Mouse (Mus musculus) neural tube, embryonic 13.5 days (tissue): Measurements from ENCODE around the gene Eri3. TPM values are rescaled to one million over a fixed set of nuclear protein-coding genes. Genes with fewer than 3 reads are reported as not detected.

Experiments used
- ATAC-seq: fragments of 200-750 bp; cut with Nextera tagmentation; 2 replicates; pipeline ENCODE4 v1.8.0; 2017; ENCODE audit warnings: low read depth, mild to moderate bottlenecking, moderate TSS enrichment, moderate library complexity
- H3K27ac ChIP-seq: fragments of 300-500 bp; sonication (generic); replicated peaks from 2 replicates; pipeline ENCODE4 v1.5.1; 2015; ENCODE audit warnings: moderate library complexity, mild to moderate bottlenecking, inconsistent platforms
- H3K27me3 ChIP-seq: fragments of 300-500 bp; sonication (generic); 2 replicates; pipeline ENCODE4 v1.6.1; 2015; ENCODE audit warnings: mild to moderate bottlenecking, inconsistent platforms
- H3K36me3 ChIP-seq: fragments of 300-500 bp; sonication (generic); 2 replicates; pipeline ENCODE4 v1.6.1; 2015; ENCODE audit warnings: mild to moderate bottlenecking, inconsistent platforms
- H3K4me1 ChIP-seq: fragments of 300-500 bp; sonication (generic); replicated peaks from 2 replicates; pipeline ENCODE4 v1.6.1; 2015; ENCODE audit warnings: inconsistent platforms
- H3K4me2 ChIP-seq: fragments of 300-500 bp; sonication (generic); 2 replicates; pipeline ENCODE4 v1.6.1; 2015; ENCODE audit warnings: inconsistent platforms, mild to moderate bottlenecking, moderate library complexity
- H3K4me3 ChIP-seq: fragments of 300-500 bp; sonication (generic); 2 replicates; pipeline ENCODE4 v1.5.1; 2015; ENCODE audit warnings: mild to moderate bottlenecking, inconsistent platforms
- H3K9ac ChIP-seq: fragments of 300-500 bp; sonication (generic); 2 replicates; pipeline ENCODE4 v1.6.1; 2015; ENCODE audit warnings: moderate library complexity, mild to moderate bottlenecking, inconsistent platforms
- H3K9me3 ChIP-seq: fragments of 300-500 bp; sonication (generic); 2 replicates; pipeline ENCODE4 v1.6.1; 2016; ENCODE audit warnings: inconsistent platforms
- WGBS: fragments of 180-500 bp; shearing (Covaris S2); methylation state at CpG from one replicate; pipeline ENCODE4 v1.1.7; 2015; 5-methylcytosine and 5-hydroxymethylcytosine counted together
- polyA plus RNA-seq: library from polyadenylated mRNA; unstranded; fragments of >200 nt; fragmentation: Nextera tagmentation; extraction: Ambion mirVana; gene quantifications from 2 replicates; pipeline ENCODE4 v1.2.1, GENCODE M21; 2015

Eri3 gene
- polyA plus RNA-seq, 1 experiment from 2014 or later = 179 TPM

GRCm38 (mm10) chr4:117652727-117653126 is 102.6 kb downstream of the Eri3 start:
- H3K27ac ChIP-seq = no peak overlapping the region
- WGBS = 55% methylated on average over 5 of the region's 5 CpGs

GRCm38 (mm10) chr4:117654016-117654702 is 104.0 kb downstream of the Eri3 start:
- no peak for ATAC-seq

More at GRCm38 (mm10) chr4:117652727-117653126, 102.6 kb downstream of the Eri3 start:
- H3K4me1 ChIP-seq = peaks cover 62% of the 10 kb centered on the region
- no peaks in the 10 kb centered on the region; the same call in 1 of the 2 replicates for H3K27me3 ChIP-seq
- no peaks in the 10 kb centered on the region for H3K9me3 ChIP-seq
- H3K4me3 ChIP-seq = no peak overlapping the region
- H3K9ac ChIP-seq = no peak overlapping the region
- no peak for ATAC-seq
- no peak overlapping the region for H3K4me2 ChIP-seq
- no peaks in the 10 kb centered on the region for H3K36me3 ChIP-seq

DNA sequence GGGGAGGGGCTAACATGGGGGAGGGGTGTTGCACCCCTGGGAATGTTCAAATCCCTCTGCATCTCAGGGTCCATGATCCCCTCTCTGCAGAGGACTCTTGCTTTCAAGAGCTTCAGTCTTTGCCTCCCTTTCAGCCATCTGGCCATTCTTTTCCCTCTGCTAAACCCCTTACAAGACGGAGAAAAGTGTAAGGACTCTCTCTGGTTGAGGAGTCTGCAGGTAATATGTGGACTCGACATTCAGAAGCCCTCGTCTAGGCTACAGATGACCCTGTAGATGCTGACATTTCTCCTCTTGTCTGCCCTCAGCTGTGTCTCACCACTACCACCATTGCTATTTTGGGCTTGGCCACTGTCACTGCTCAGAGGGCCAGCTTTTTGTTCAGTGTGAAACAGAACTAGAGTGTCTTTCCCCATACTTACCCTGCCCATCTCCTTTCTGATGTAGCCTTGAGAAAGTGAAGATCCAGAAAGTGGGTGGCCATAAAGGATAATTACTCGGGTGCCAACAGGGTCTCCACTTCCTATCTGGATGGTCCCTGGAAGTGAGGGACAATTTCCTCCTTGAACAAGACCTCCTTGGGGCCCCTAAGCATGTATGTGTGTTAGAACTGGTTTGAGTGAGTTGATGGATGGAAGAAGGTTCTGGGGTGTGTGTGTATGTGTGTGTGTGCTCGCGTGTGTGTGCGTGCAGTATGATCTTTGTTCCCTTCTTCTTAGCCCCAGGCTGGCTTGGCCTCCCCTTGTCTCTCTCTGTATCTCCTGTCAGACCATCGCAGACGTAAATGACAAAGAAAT is 104.7 kb downstream of the Eri3 start:
- ATAC-seq = no peak
- Histone ChIP-seq H3K9me3 (no peaks in the 10 kb centered on the region), H3K36me3 (no peaks in the 10 kb centered on the region)

More at GRCm38 (mm10) chr4:117654016-117654702, 104.0 kb downstream of the Eri3 start:
- Histone ChIP-seq H3K4me2 (no peak overlapping the region), H3K36me3 (no peaks in the 10 kb centered on the region), H3K9me3 (no peaks in the 10 kb centered on the region), H3K27ac (peak overlapping the region; percentile 18; the same call in 1 of the 2 replicates), H3K27me3 (no peaks in the 10 kb centered on the region; the same call in 1 of the 2 replicates), H3K4me1 (peaks cover 62% of the 10 kb centered on the region), H3K4me3 (no peak overlapping the region), H3K9ac (no peak overlapping the region)
- WGBS = 17% methylated on average over 10 of the region's 10 CpGs

DNA sequence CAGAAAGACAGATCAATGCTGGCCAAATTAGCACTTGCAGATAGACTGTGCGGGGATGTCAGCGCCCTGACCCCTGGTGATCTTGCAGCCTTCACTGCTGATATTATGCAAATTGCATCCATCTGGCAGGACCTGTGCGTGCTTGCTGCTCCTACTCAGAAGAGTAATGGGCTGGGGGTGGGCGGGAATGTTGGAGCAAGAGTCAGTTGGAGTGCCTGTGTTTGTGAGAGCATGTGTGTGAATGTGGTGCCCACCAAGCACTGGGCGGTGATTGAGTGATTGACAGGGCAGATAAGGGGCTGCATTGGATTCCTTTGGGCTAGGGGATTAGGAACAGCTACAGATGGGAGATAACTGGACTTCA is 105.3 kb downstream of the Eri3 start:
- no peak overlapping the region for H3K4me2 ChIP-seq
- 53% methylated on average over 5 of the region's 5 CpGs for WGBS
- no peaks in the 10 kb centered on the region for H3K36me3 ChIP-seq
- H3K9me3 ChIP-seq = no peaks in the 10 kb centered on the region
- no peak overlapping the region for H3K4me3 ChIP-seq
- H3K27me3 ChIP-seq = no peaks in the 10 kb centered on the region; the same call in 1 of the 2 replicates
- H3K4me1 ChIP-seq = peaks cover 68% of the 10 kb centered on the region
- no peak overlapping the region for H3K27ac ChIP-seq
- no peak overlapping the region for H3K9ac ChIP-seq
- ATAC-seq = no peak

More for the DNA sequence above, 104.7 kb downstream of the Eri3 start:
- Histone ChIP-seq H3K4me3 (no peak overlapping the region), H3K4me1 (peaks cover 68% of the 10 kb centered on the region), H3K9ac (no peak overlapping the region), H3K27me3 (no peaks in the 10 kb centered on the region; the same call in 1 of the 2 replicates), H3K4me2 (no peak overlapping the region), H3K27ac (peak overlapping the region; percentile 18; the same call in 1 of the 2 replicates)
- WGBS = 61% methylated on average over 9 of the region's 9 CpGs

- H3K4me2 ChIP-seq = no peak overlapping the region
- H3K9ac ChIP-seq = no peak overlapping the region
- H3K4me3 ChIP-seq = no peak overlapping the region
- peak overlapping the region; percentile 38; the same call in 1 of the 2 replicates for H3K27ac ChIP-seq
- no peaks in the 10 kb centered on the region for H3K36me3 ChIP-seq
- H3K27me3 ChIP-seq = no peaks in the 10 kb centered on the region; the same call in 1 of the 2 replicates
- WGBS = 20% methylated on average over 6 of the region's 6 CpGs
- peaks cover 67% of the 10 kb centered on the region for H3K4me1 ChIP-seq
- no peaks in the 10 kb centered on the region for H3K9me3 ChIP-seq
- ATAC-seq = no peak
These were observed 106.8 kb downstream of the Eri3 start for GRCm38 (mm10) chr4:117656961-117657360.

DNA sequence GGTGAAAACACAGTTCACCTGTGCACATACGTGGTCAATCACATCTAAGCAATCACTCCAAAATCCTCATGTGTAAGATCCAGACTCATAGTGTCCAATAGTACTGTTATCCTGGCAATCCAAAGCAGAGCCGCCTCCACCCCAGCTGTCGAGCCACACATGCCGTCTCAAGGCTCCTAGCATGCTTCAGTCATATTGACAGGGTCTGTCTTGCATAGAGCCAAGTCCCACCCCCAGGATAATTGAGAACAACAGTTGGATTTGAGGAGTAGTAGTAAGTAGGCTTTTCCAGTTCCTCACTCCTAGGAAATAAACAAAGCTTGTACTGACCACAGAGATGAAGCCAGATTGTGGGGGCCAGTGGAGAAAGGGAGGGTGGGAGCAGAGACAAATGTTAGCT is 107.5 kb downstream of the Eri3 start:
- H3K4me3 ChIP-seq = no peak overlapping the region
- no peak for ATAC-seq
- H3K27me3 ChIP-seq = no peaks in the 10 kb centered on the region; the same call in 1 of the 2 replicates
- peaks cover 64% of the 10 kb centered on the region for H3K4me1 ChIP-seq
- no peaks in the 10 kb centered on the region for H3K9me3 ChIP-seq
- H3K4me2 ChIP-seq = no peak overlapping the region
- H3K36me3 ChIP-seq = no peaks in the 10 kb centered on the region
- H3K9ac ChIP-seq = no peak overlapping the region
- WGBS = 67% methylated on average over 4 of the region's 4 CpGs
- H3K27ac ChIP-seq = no peak overlapping the region

- 20% methylated on average over 14 of the region's 14 CpGs for WGBS
- Histone ChIP-seq H3K4me2 (no peak overlapping the region), H3K4me1 (peaks cover 60% of the 10 kb centered on the region), H3K27ac (peak overlapping the region; percentile 68), H3K9ac (no peak overlapping the region), H3K27me3 (no peaks in the 10 kb centered on the region; the same call in 1 of the 2 replicates), H3K9me3 (no peaks in the 10 kb centered on the region), H3K4me3 (no peak overlapping the region), H3K36me3 (no peaks in the 10 kb centered on the region)
- ATAC-seq = peak; percentile 47
These were observed 108.6 kb downstream of the Eri3 start for GRCm38 (mm10) chr4:117658582-117659444.

DNA sequence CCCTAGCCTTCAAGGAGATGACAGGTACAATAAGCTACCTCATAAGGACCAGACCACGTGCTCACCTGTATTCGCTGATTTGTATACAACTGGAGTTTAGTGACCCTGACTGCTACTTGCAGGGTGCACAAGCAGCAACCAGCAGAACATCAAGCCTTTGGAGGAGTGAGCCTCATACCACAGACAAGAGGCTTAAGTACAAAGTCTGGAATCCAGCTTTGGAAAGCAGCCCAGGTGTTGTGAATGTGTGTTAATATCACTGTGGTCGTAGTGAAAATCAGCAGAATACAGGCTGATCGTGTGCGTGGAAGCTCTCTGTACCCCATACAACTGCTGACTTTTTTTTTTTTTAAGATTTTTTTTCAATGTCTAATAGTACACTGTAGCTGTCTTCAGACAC is 109.8 kb downstream of the Eri3 start:
- no peaks in the 10 kb centered on the region for H3K9me3 ChIP-seq
- no peaks in the 10 kb centered on the region for H3K36me3 ChIP-seq
- no peak overlapping the region for H3K27ac ChIP-seq
- H3K27me3 ChIP-seq = no peaks in the 10 kb centered on the region
- H3K4me1 ChIP-seq = peaks cover 59% of the 10 kb centered on the region
- no peak overlapping the region for H3K4me2 ChIP-seq
- no peak overlapping the region for H3K9ac ChIP-seq
- ATAC-seq = no peak
- no peak overlapping the region for H3K4me3 ChIP-seq
- 93% methylated on average over 5 of the region's 5 CpGs for WGBS

- WGBS = 47% methylated on average over 10 of the region's 10 CpGs
- peak overlapping the region; percentile 67 for H3K27ac ChIP-seq
- no peak overlapping the region for H3K9ac ChIP-seq
- H3K36me3 ChIP-seq = no peaks in the 10 kb centered on the region
- no peak overlapping the region for H3K4me3 ChIP-seq
- ATAC-seq = peak; percentile 52
- peaks cover 30% of the 10 kb centered on the region for H3K4me1 ChIP-seq
- H3K27me3 ChIP-seq = 0 out of 2 replicates have a peak, but pooled peaks cover 2% of the 10 kb centered on the region
- no peaks in the 10 kb centered on the region for H3K9me3 ChIP-seq
- H3K4me2 ChIP-seq = no peak overlapping the region
These were observed 114.4 kb downstream of the Eri3 start for GRCm38 (mm10) chr4:117664411-117665137.

- no peak overlapping the region for H3K9ac ChIP-seq
- no peaks in the 10 kb centered on the region for H3K9me3 ChIP-seq
- 19% methylated on average over 7 of the region's 7 CpGs for WGBS
- 0 out of 2 replicates have a peak, but pooled peaks cover 6% of the 10 kb centered on the region for H3K27me3 ChIP-seq
- peaks cover 27% of the 10 kb centered on the region for H3K4me1 ChIP-seq
- ATAC-seq = peak; percentile 72
- H3K4me3 ChIP-seq = no peak overlapping the region
- H3K36me3 ChIP-seq = no peaks in the 10 kb centered on the region
- peak overlapping the region; percentile 67 for H3K27ac ChIP-seq
- H3K4me2 ChIP-seq = no peak overlapping the region
These were observed 115.4 kb downstream of the Eri3 start for GRCm38 (mm10) chr4:117665531-117665930.

GRCm38 (mm10) chr4:117666054-117666453 is 115.9 kb downstream of the Eri3 start:
- peak; percentile 52 for ATAC-seq
- H3K36me3 ChIP-seq = no peaks in the 10 kb centered on the region
- no peak overlapping the region for H3K4me3 ChIP-seq
- WGBS = 36% methylated on average over 8 of the region's 8 CpGs
- peak overlapping the region; percentile 69; the same call in 1 of the 2 replicates for H3K27ac ChIP-seq
- peaks cover 25% of the 10 kb centered on the region for H3K4me1 ChIP-seq
- no peaks in the 10 kb centered on the region for H3K9me3 ChIP-seq
- 0 out of 2 replicates have a peak overlapping the region, but pooled peaks have one; percentile 21 for H3K4me2 ChIP-seq
- H3K9ac ChIP-seq = no peak overlapping the region
- 0 out of 2 replicates have a peak, but pooled peaks cover 6% of the 10 kb centered on the region for H3K27me3 ChIP-seq
